Mouse (Mus musculus): Measurements from ENCODE around the gene Umad1.

Gene Umad1

DNA sequence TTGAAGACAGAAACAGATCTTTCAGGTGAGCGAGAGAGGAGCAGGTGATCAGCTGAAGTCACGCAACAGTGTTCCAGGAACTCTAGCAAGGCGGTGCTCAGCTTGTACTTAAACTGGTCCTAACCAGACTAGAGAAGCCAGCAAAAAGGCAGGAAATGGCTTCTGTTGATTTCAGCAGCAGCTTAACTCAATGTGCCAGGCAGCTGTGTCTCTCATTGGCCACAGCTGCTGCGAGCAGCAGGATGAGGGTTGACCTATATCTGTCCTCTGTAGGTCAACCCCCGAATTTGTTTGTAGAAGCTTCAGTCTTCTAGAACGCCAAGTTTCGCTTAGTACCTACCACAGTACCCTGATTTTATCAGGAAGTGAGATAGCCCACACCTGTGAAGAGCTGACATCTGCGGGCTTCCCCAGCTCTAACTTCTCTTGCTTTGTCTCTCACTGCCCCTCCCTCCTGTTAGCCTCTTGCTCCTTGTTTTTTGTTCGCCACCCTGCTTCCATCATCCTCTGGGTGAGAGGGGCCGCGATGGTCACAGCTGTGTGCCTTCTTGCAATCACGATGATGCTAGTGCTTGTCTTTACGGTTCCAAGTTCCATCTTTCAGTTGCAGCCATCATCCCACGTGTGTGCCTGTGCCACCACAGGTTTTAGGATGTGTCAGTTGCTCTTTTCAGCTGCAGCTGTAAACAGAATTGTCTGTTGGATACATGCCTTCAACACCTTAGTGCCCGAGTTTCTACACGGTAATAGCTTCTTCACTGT, 226.5 kb downstream of the Umad1 start:
- DNase-seq: peak; percentile 79 to 89

DNA sequence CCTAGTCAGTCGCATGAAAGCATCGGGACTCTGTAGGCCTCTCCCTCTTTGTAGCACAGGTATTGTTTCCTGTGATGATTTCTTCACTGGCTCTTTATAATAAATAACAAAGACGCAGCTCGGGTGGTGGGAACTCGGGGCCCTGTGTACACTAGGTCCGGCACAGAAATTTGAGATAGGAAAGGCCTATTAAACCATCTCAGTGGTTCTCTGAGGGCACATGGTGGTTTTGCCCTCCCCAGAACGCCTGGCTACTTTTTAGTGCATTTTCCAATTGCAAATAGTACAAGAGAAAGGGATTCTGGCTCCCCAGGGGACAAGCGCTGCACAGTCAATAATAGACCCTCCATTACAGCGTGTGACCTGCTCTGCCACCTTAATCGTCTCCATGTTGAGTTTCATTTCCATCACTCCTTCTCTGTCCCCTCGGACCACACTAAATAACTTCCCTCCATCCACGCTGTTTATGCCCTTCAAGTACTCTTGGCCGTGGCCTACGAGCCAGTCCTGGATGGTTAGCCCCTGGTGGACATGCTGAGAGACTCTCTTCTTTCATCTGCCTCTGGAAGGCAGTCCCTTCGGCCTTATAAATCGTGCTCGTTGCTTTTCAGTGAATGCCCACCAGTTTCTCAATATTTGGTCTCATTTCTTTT, 227.4 kb downstream of the Umad1 start:
- DNase-seq: peak in 1 of 2 experiments; percentile 33

DNA sequence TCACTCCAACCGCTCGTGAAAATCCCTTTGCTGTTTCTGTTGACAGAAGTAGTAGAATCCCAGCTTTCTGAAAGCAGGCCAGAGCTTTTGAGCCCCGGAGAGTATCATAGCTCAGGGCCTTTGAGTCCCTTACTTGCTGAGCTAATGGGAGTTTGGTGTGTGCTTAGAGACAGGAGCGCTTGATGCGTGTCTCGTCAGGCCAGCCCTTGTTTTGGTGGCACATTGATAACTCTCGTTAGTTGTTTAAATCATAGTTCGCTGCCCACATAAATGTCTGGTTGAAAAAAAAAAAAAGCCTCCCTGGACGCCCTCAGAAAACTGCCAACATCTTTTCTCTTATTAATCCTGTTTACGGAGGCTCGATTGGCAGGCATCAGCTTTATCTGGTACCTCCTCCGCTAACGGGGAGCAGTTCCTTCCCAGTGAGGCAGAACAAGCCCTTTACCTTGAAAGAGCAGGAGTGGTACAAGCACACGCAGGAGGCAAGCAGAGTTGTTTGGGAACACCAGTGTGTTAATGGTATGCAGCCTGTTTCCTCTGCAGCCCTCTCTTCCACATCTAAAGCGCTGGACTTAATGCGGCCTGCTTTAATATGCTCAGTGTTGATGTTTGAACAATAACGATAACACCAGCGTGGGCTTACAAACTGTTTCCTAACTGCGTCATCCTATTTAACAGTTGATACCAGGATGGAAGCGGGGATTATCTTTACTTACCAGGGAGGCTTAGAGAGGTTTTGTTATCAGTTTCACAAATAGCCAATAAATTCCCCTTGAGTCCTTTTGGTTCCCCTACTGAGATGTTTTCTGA, 228.2 kb downstream of the Umad1 start:
- DNase-seq: peak; percentile 24 to 26

DNA sequence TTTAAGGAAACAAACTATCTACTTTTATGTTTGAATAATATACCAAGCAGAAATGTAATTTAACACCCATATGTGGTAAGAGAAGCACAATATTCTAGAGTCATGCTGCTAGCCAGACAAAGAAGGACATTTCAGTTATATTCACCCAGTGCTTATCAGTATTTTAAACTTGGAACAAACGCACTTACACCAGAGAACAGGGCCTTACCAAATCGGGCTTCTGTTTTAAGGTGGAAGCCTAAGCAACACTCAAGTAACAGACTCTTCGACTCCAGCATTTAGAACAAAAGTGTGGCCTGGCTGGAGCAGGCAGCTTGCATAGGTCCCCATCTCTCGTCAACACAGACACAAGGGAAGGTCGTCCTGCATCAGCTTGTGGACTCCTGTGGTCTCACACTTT, 229.2 kb downstream of the Umad1 start:
- DNase-seq: peak in 1 of 2 experiments; percentile 29

DNA sequence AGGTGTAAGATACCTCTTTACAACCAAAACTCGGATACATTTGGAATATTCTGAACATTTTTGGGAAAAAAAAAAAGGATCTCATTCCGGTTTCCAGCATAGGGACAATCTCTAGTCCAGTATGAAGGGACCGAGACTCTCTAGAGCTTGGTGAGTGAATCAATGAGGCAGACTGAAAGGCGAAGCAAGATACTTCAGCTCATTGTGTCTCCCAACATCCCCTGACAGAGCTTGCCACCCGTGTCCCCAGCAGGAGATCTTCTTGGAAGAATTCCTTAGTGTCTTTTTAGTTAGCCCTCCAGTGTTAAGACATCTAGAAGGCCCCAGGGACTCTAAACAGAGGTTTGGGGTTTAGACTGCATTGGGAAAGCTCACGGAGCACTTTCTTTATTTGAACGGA, 230.2 kb downstream of the Umad1 start:
- no peak for DNase-seq

DNA sequence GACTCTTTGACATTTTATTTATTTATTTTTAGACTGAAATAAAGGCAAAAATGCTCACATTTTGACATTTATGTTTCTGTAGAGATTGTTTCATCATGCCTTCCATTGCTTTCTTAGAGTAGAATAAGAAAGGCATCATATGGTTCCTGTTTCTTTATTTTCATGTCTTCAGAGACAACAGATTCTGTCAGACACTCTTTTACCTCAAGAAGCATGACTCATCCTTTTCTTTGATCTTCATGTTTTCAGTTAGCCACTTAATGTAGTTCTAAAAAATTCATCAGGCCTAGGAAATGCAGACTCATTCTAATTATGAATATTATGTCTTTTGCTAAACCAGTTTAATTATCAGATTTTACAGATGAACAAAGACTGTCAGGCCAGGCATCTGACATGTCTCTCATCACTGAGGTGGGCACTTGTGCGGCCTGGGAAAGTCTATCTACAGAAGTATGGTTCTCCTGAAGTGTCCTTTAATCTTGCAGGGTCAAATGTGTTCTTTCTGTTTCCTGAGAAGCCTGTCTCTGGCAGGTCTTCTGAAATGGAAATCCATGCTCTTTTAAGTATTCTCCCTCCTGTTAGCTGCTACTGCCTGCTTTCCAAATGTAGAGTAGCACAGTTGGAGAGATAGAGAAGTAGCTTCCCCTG, 231.0 kb downstream of the Umad1 start:
- DNase-seq: no peak

DNA sequence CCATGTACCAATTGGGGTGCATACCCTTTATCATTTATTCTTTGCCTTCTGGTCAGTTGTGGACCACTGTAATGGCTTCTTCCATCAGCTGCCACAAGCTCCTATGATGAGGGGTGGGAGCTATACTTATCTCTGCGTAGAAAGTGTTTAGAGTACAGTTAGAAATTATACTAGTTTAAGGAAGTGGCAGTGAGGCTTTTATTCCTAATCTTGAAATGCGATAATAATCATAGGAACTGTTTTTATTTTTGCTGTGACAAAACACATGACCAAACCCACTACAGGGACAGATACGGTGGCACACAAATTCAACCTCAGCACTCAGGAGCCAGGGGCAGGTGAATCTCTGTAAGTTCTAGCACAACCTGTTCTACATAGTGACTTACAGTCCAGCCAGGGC, 233.2 kb downstream of the Umad1 start:
- no peak for DNase-seq

DNA sequence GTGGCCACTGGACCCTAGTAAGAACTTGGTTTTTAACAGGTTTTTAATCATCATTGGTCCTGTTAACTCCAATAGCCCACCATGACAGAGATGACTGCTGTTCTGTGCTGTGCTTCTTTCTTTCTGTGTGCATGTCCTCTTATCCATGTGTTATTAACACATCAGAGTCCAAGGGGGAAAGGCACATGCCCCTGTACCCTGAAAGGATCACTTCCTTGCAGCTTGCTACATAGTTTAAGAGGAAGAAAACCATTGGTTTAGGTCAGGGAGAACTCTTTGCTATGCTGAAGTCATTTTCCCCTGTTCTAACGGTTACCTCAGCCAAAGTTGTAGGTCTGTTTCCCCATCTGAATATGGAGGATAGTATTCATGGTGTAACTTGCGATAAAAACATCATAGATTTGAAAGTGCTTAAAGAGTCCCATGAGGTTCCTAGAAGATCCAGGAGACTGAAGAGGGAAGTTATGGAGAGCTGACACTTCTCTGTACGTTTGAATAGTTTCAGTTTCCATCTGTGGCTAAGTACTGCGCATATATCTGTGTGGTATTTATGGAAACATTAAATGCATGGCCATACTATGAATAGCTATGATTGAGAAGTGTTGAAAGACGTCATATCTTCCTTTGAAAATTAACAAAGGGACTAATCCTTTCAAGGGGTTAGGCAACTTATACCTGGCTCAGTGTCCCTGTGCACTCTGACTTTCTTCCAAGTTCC, 236.2 kb downstream of the Umad1 start:
- DNase-seq: no peak

DNA sequence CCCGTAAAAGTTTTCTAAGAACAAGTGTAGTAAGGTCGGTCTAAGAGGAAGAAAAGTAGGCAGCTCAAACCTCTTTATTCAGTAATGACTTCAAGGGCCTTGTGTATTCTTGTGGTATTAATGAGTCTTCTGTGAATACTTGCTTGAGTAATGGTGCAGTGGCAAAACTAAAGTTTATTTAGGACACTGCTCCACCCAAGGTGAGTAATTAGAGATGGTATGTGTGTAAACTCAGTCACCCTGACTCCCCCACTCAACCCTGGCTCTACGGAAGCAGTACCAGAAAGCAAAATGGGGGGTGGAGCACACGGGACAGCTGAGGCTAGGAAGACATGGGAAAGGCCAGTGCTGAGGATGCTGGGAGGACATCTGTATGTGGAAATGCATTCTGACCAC, 236.7 kb downstream of the Umad1 start:
- no peak for DNase-seq

DNA sequence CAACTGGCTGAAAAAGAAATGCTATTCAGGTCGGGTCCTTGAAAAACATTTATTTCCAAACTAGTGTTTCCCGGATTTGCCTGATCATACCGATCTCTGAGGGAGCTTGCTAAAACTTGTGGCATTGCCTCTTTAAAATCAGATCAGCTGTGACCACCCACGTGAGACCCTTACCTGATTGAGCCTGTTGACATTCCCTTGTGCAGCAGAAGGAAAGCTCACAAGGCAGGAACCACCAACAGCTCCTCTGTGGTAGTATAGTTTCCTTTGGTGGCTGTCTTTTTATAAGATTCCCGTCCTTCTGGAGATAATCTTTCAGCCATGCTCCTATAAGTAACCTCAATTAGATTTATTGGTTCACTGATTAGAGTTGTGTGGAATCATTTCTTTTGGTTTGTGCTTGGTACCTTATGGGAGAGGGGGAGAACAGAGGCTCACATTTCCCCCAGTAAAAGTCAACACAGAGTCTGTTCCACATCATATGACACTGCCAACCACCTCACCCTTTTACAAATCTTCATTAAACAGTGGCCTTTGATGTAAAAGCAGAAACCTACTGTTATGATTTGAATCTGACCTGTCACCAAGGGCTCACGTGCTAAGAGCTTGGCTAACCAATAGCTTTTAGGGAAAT, 238.3 kb downstream of the Umad1 start:
- no peak for DNase-seq

DNA sequence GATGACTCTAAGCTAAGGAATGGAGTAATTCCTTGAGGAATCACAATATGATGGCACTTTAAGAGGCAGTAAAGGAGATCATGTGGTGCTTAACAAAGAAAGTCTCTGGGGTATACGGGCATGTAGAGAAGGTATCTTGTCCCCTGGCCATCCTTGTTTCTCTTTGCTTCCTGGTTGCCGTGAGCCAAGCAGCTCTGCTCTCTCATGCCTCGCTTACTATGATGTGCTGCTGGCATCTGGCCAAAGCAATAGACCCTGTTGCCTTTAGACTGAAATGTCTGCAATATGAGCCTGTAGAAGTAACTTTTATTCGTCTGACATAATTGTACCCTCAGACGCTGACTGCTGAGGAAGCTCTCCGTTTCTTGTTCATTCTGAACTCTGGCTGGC, 238.8 kb downstream of the Umad1 start:
- DNase-seq: no peak

DNA sequence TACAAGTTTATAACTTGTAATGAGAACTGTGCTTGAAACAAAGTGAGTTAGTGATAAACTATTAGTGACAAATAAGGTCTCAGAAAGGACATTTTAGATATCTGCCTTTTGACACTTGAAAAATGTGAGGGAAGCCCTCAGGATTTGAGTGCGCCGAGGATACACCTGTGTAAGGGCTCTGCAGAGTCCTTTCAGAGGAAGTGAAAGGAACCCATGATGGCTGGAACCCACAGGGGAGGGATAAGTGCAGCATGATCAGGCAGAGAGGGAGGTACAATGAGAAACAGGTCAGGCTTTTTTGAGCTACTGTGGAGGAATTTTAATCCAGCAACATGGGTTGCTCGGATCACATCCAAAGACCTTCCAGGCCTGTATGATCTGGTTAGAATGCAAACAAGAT, 239.9 kb downstream of the Umad1 start:
- DNase-seq: no peak

DNA sequence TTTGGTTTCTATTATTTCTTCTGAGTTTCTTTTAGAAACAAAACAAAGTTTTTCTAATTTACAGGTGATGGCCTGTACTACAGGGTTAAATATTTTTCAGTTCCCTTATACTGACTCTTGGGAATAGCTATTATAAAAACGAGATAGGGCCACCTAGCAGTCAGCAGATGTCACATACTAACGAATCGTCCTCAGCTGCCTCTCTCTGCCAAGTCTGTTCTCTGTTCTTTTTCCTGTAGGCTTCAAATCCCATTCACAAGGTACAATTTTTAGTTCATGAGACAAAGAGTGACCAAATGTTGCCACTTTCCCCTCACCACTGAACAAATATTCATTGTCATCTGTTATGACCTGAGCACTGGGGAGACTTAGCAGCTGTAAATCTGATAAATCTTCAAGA, 244.9 kb downstream of the Umad1 start:
- no peak for DNase-seq

DNA sequence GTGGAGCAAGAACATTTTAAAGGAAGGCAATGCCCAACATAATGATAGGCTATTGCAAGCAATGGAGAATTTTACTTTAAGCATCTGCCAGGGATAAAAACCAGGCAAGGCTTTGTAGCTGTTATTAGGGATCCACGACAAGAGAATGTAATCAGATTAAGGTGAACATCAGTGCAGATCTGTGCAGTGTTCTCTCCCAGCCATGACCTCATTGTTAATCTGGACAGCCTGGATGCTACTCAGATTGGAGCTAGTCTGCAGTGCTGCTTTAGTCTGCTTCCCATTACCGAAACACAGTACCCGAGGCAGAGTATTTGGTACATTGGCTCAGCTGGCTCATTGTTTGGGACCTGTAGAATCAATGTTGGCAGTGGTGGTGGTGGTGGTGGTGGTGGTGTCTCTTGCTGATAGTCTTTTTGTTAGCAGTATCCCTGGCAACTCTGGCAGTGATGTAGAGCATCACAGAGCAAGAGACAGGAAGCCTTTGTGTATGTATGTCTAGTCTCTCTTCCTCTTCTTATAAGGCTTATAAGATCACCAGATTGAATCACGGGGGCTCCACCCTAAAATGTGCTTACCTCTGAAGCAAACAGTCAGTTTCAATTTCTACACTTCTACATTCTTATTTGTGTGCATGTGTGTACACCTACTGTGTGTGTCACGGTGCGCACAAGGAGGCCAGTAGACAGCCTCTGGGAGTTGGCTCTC, 245.6 kb downstream of the Umad1 start:
- peak; percentile 28 to 36 for DNase-seq

DNA sequence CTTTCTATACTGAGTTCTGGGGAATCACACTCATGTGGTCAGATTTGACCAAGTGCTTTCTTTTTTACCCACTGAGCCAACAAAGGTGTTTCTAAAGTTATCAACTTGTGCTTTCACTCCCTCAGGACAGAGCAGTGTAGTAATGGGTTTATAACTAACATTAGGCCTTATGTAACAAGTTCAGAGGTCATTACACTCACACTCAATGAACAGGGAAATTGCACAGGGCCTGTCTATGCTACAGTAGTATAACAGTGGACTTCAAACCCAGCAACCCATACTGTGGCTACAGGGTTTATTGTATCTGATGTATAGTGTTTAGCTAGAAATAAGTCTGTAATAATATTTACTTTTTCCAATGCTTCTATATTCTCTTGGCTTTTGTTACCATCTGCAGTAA, 247.5 kb downstream of the Umad1 start:
- no peak for DNase-seq
